Mouse (Mus musculus) hindbrain, embryonic 13.5 days (tissue): ENCODE results near the gene Gm10377. TPM values are rescaled to one million over a fixed set of nuclear protein-coding genes. Genes with fewer than 3 reads are reported as not detected.
"Not testable (repeated sequence)": the region's sequence is repeated elsewhere in the genome, so short reads cannot be mapped to it uniquely, and the experiment has no call there.

ENCODE experiments used
- ATAC-seq: fragments of 200-750 bp; cut with Nextera tagmentation; 2 replicates; pipeline ENCODE4 v1.8.0; 2017; ENCODE audit warnings: moderate TSS enrichment; ENCODE audit not compliant: low FRiP score
- H3K27ac ChIP-seq: fragments of 300-500 bp; sonication (generic); 2 replicates; pipeline ENCODE4 v1.5.1; 2015; ENCODE audit warnings: inconsistent platforms, mild to moderate bottlenecking, moderate library complexity
- H3K27me3 ChIP-seq: fragments of 300-500 bp; sonication (generic); 2 replicates; pipeline ENCODE4 v1.6.1; 2015; ENCODE audit warnings: mild to moderate bottlenecking, inconsistent platforms
- H3K36me3 ChIP-seq: fragments of 300-500 bp; sonication (generic); 2 replicates; pipeline ENCODE4 v1.6.1; 2015; ENCODE audit warnings: mild to moderate bottlenecking, inconsistent platforms
- H3K4me1 ChIP-seq: fragments of 300-500 bp; sonication (generic); replicated peaks from 2 replicates; pipeline ENCODE4 v1.6.1; 2015; ENCODE audit warnings: inconsistent platforms
- H3K4me2 ChIP-seq: fragments of 300-500 bp; sonication (generic); 2 replicates; pipeline ENCODE4 v1.6.1; 2015; ENCODE audit warnings: inconsistent platforms, mild to moderate bottlenecking, moderate library complexity
- H3K4me3 ChIP-seq: fragments of 300-500 bp; sonication (generic); 2 replicates; pipeline ENCODE4 v1.5.1; 2015; ENCODE audit warnings: mild to moderate bottlenecking, inconsistent platforms
- H3K9ac ChIP-seq: fragments of 300-500 bp; sonication (generic); 2 replicates; pipeline ENCODE4 v1.6.1; 2015; ENCODE audit warnings: mild to moderate bottlenecking, inconsistent platforms
- H3K9me3 ChIP-seq: fragments of 300-500 bp; sonication (generic); 2 replicates; pipeline ENCODE4 v1.6.1; 2016; ENCODE audit warnings: inconsistent platforms
- WGBS: fragments of 180-500 bp; shearing (Covaris S2); methylation state at CpG from one replicate; pipeline ENCODE4 v1.1.7; 2015; 5-methylcytosine and 5-hydroxymethylcytosine counted together
- polyA plus RNA-seq: library from polyadenylated mRNA; unstranded; fragments of >200 nt; fragmentation: Nextera tagmentation; extraction: Ambion mirVana; gene quantifications from 2 replicates; pipeline ENCODE4 v1.2.1, GENCODE M21; 2015

Gm10377 gene
- polyA plus RNA-seq, result not detected in 2 replicates

- H3K4me2 ChIP-seq, H3K27me3 ChIP-seq, H3K4me3 ChIP-seq, H3K9ac ChIP-seq, H3K36me3 ChIP-seq, ATAC-seq, H3K27ac ChIP-seq, H3K4me1 ChIP-seq, H3K9me3 ChIP-seq: not testable (repeated sequence)
Measured at GRCm38 (mm10) chr14:42797887-42798286, at the start of gene Gm10377. TSS of gene Gm10377 (minus strand) at chr14:42797987.

- 86% methylated on average over 1 of the region's 1 CpGs for WGBS
- not testable (repeated sequence) for H3K36me3 ChIP-seq, H3K9ac ChIP-seq, H3K27ac ChIP-seq, H3K4me3 ChIP-seq, H3K9me3 ChIP-seq, H3K27me3 ChIP-seq, H3K4me2 ChIP-seq, H3K4me1 ChIP-seq, ATAC-seq
Measured at GRCm38 (mm10) chr14:42768721-42769120, 29.1 kb downstream of the Gm10377 start, which contains the start of gene Gm3015. TSS of gene Gm3015 (minus strand) at chr14:42768821.

Other genes with a start within 250 kb of the Gm10377 start
- not detected in 2 replicates for gene Gm17124, start 198.1 kb downstream of the Gm10377 start, polyA plus RNA-seq
- gene Gm3633, start 156.1 kb downstream of the Gm10377 start, polyA plus RNA-seq, result not detected in 2 replicates
- gene Gm10378, start 142.0 kb downstream of the Gm10377 start, polyA plus RNA-seq, result not detected in 2 replicates
- not detected in 2 replicates for gene Gm3015, start 29.2 kb downstream of the Gm10377 start, polyA plus RNA-seq
- gene Gm21977, start 55.5 kb upstream of the Gm10377 start, polyA plus RNA-seq, result not detected in 2 replicates
- not detected in 2 replicates for gene Gm8082, start 195.6 kb upstream of the Gm10377 start, polyA plus RNA-seq
- gene Gm10376, start 217.6 kb upstream of the Gm10377 start, polyA plus RNA-seq, result not detected in 2 replicates